Mouse (Mus musculus) ovary, postnatal 36 days (tissue): ENCODE measurements around the gene Yjefn3.

Source experiments
- DNase-seq: peaks from one replicate; pipeline ENCODE4 v3.0.0; 2022; ENCODE audit warnings: low spot score, mixed read lengths

The Yjefn3 gene

GRCm38 (mm10) chr8:69907106-69907505, 4.6 kb upstream of the Yjefn3 start:
- DNase-seq = no peak

- DNase-seq = no peak
Measured at GRCm38 (mm10) chr8:69906260-69906659, 3.7 kb upstream of the Yjefn3 start.

- DNase-seq = no peak
Measured at GRCm38 (mm10) chr8:69904096-69904495, 1.6 kb upstream of the Yjefn3 start.

GRCm38 (mm10) chr8:69903063-69903542, 591 bp upstream of the Yjefn3 start:
- peak; percentile 99 for DNase-seq

- DNase-seq = peak; percentile 96
Measured at GRCm38 (mm10) chr8:69901484-69902162, 889 bp downstream of the Yjefn3 start.

GRCm38 (mm10) chr8:69900895-69901451, 1.5 kb downstream of the Yjefn3 start:
- no peak for DNase-seq

- DNase-seq = no peak
Measured at GRCm38 (mm10) chr8:69899876-69900275, 2.6 kb downstream of the Yjefn3 start.

- DNase-seq = no peak
Measured at GRCm38 (mm10) chr8:69897857-69898256, 4.7 kb downstream of the Yjefn3 start.

GRCm38 (mm10) chr8:69895772-69896451, 6.6 kb downstream of the Yjefn3 start:
- no peak for DNase-seq

GRCm38 (mm10) chr8:69894836-69895332, 7.6 kb downstream of the Yjefn3 start:
- DNase-seq = no peak

GRCm38 (mm10) chr8:69893863-69894262, 8.6 kb downstream of the Yjefn3 start:
- peak; percentile 48 for DNase-seq

GRCm38 (mm10) chr8:69890813-69891241, 11.7 kb downstream of the Yjefn3 start:
- no peak for DNase-seq

GRCm38 (mm10) chr8:69888902-69889301, 13.6 kb downstream of the Yjefn3 start:
- no peak for DNase-seq

- no peak for DNase-seq
Measured at GRCm38 (mm10) chr8:69888244-69888866, 14.2 kb downstream of the Yjefn3 start.

GRCm38 (mm10) chr8:69887289-69888243, 14.9 kb downstream of the Yjefn3 start, which contains the start of gene Cilp2:
TSS of gene Cilp2 (minus strand) at chr8:69887687.
- DNase-seq = no peak

- no peak for DNase-seq
Measured at GRCm38 (mm10) chr8:69884141-69884540, 18.4 kb downstream of the Yjefn3 start.

- DNase-seq = no peak
Measured at GRCm38 (mm10) chr8:69882833-69883600, 19.5 kb downstream of the Yjefn3 start.

- DNase-seq = peak; percentile 57
Measured at GRCm38 (mm10) chr8:69882021-69882756, 20.3 kb downstream of the Yjefn3 start.

- no peak for DNase-seq
Measured at GRCm38 (mm10) chr8:69881261-69881865, 21.1 kb downstream of the Yjefn3 start.
